Mouse (Mus musculus): ENCODE data around the gene Ptcd3. TPM values are rescaled to one million over a fixed set of nuclear protein-coding genes. Genes with fewer than 3 reads are reported as not detected.

The Ptcd3 gene
- total RNA-seq (2014; rRNA removed) (59.6 and 64.9 TPM in 2 replicates), polyA plus RNA-seq (2015; fragmentation: Nextera tagmentation; extraction: Ambion mirVana) (57.9 and 58.4 TPM in 2 replicates)

GRCm38 (mm10) chr6:71908481-71909381, at the start of gene Ptcd3, which contains the start of gene Polr1a:
Gene Ptcd3 (minus strand): TSS chr6:71908750.
Gene Polr1a (plus strand): TSS chr6:71909053.
- peaks cover 3% of the 10 kb centered on the region; the same call in 1 of the 2 replicates for H3K4me1 ChIP-seq (ENCODE audit: insufficient read depth, low read length)
- under 1% methylated on average over 58 of the region's 58 CpGs for WGBS
- DNase-seq (ENCODE audit: low spot score) (peak; percentile 93), ATAC-seq (ENCODE audit: low FRiP score) (peak; percentile 94)
- H3K9ac ChIP-seq (replicated peaks; ENCODE audit: low read length, poor library complexity, severe bottlenecking): peak within 1 kb of the TSS; percentile 59
- no peaks in the 10 kb centered on the region for H3K9me3 ChIP-seq (ENCODE audit: low read length)
- peak within 1 kb of the TSS; percentile 72 for H3K4me2 ChIP-seq (ENCODE audit: low read depth, low read length, poor library complexity, severe bottlenecking)
- peak within 1 kb of the TSS; percentile 66 for H3K27ac ChIP-seq (ENCODE audit: low read depth, low read length)
- no peaks in the 10 kb centered on the region for H3K27me3 ChIP-seq (ENCODE audit: insufficient read depth, low read length)
- TF ChIP-seq CTCF (IDR thresholded peaks at IDR 0.05): no peak
- peaks cover 19% of the 10 kb centered on the region for H3K36me3 ChIP-seq (ENCODE audit: insufficient read depth, low read length)
- H3K4me3 ChIP-seq (ENCODE audit: low read depth, low read length): peak within 1 kb of the TSS; percentile 78

DNA sequence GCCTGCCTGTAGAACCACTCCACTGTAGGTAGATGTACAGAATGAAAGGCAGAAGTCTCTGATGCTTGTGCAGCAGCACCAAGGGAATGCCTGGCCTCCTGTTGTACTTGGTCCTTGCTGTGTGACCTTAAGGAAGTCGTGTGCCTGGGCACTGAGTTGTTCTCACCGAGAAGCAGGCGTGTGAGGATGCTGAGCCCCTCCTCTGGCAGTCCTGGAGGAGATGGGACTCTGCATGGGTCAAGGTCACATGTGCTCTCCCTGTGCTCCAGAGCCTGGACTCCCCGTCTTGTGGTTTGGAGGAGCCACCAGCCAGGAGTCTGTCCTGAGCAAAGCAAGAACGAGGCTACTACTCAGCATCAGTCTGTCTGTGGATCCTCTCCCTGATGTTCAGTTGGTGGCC, 42.6 kb upstream of the Ptcd3 start:
- Histone ChIP-seq H3K9me3 (ENCODE audit: low read length) (no peaks in the 10 kb centered on the region), H3K4me3 (ENCODE audit: low read depth, low read length) (no peak overlapping the region), H3K4me1 (ENCODE audit: insufficient read depth, low read length) (no peaks in the 10 kb centered on the region), H3K4me2 (ENCODE audit: low read depth, low read length, poor library complexity, severe bottlenecking) (no peak overlapping the region), H3K27me3 (ENCODE audit: insufficient read depth, low read length) (no peaks in the 10 kb centered on the region), H3K36me3 (ENCODE audit: insufficient read depth, low read length) (peaks cover 50% of the 10 kb centered on the region), H3K9ac (replicated peaks; ENCODE audit: low read length, poor library complexity, severe bottlenecking) (no peak overlapping the region), H3K27ac (ENCODE audit: low read depth, low read length) (no peak overlapping the region)
- WGBS: 92% methylated on average over 5 of the region's 5 CpGs
- TF ChIP-seq CTCF (IDR thresholded peaks at IDR 0.05): no peak
- ATAC-seq (ENCODE audit: low FRiP score) (no peak), DNase-seq (ENCODE audit: low spot score) (no peak)

DNA sequence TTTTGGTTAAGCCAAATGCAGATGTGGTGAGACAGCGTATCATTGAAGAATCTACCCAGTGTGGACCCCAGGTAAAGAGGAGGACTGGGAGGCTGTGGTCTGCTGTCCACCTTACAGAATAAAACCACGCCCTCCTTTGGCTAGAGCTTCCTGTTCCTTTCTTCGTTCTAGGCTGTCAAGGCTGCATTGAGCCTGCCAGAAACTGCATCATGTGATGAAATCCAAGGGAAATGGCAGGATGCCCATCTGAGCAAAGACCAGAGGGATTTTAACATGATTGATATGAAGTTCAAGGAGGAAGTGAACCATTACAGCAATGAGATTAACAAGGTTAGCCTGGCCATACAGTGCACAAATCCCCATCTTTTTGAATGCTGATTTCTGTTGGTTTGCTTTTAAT, 42.0 kb upstream of the Ptcd3 start:
- Histone ChIP-seq H3K27ac (ENCODE audit: low read depth, low read length) (no peak overlapping the region), H3K4me1 (ENCODE audit: insufficient read depth, low read length) (no peaks in the 10 kb centered on the region), H3K9me3 (ENCODE audit: low read length) (no peaks in the 10 kb centered on the region), H3K4me3 (ENCODE audit: low read depth, low read length) (no peak overlapping the region), H3K9ac (replicated peaks; ENCODE audit: low read length, poor library complexity, severe bottlenecking) (no peak overlapping the region), H3K4me2 (ENCODE audit: low read depth, low read length, poor library complexity, severe bottlenecking) (no peak overlapping the region), H3K27me3 (ENCODE audit: insufficient read depth, low read length) (no peaks in the 10 kb centered on the region), H3K36me3 (ENCODE audit: insufficient read depth, low read length) (peaks cover 50% of the 10 kb centered on the region)
- DNase-seq (ENCODE audit: low spot score): peak; percentile 23
- no peak for TF ChIP-seq CTCF (IDR thresholded peaks at IDR 0.05)
- 84% methylated on average over 3 of the region's 3 CpGs for WGBS
- no peak for ATAC-seq (ENCODE audit: low FRiP score)

GRCm38 (mm10) chr6:71949721-71950120, 41.2 kb upstream of the Ptcd3 start:
- no peak overlapping the region for H3K4me2 ChIP-seq (ENCODE audit: low read depth, low read length, poor library complexity, severe bottlenecking)
- no peak for ATAC-seq (ENCODE audit: low FRiP score)
- H3K27ac ChIP-seq (ENCODE audit: low read depth, low read length): no peak overlapping the region
- H3K27me3 ChIP-seq (ENCODE audit: insufficient read depth, low read length): no peaks in the 10 kb centered on the region
- no peak overlapping the region for H3K9ac ChIP-seq (replicated peaks; ENCODE audit: low read length, poor library complexity, severe bottlenecking)
- no peak for DNase-seq (ENCODE audit: low spot score)
- H3K4me1 ChIP-seq (ENCODE audit: insufficient read depth, low read length): no peaks in the 10 kb centered on the region
- TF ChIP-seq CTCF (IDR thresholded peaks at IDR 0.05): no peak
- no peaks in the 10 kb centered on the region for H3K9me3 ChIP-seq (ENCODE audit: low read length)
- H3K36me3 ChIP-seq (ENCODE audit: insufficient read depth, low read length): peaks cover 46% of the 10 kb centered on the region
- 87% methylated on average over 3 of the region's 3 CpGs for WGBS
- H3K4me3 ChIP-seq (ENCODE audit: low read depth, low read length): no peak overlapping the region

DNA sequence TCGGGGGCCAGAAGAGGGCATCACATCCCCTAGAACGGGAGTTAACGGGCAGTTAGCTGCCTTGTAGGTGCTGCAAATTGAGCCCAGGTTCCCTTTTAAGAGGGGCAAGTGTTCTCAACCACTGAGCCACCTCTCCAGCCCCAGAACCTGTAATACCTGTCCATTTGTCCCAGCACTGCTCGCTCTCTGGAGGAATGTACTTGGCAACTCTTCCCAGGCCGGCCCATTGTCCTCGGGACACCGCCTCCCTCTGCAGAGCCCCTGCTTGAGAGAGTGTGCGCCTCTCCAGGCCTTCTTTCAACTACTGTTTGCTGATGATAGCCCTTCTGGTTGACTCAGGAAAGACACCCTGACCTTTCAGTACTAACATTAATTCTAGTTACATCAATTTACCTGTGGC, 37.6 kb upstream of the Ptcd3 start:
- 93% methylated on average over 8 of the region's 8 CpGs for WGBS
- ATAC-seq (ENCODE audit: low FRiP score) (no peak), DNase-seq (ENCODE audit: low spot score) (no peak)
- Histone ChIP-seq H3K4me3 (ENCODE audit: low read depth, low read length) (no peak overlapping the region), H3K27ac (ENCODE audit: low read depth, low read length) (no peak overlapping the region), H3K4me2 (ENCODE audit: low read depth, low read length, poor library complexity, severe bottlenecking) (no peak overlapping the region), H3K36me3 (ENCODE audit: insufficient read depth, low read length) (peaks cover 31% of the 10 kb centered on the region), H3K9me3 (ENCODE audit: low read length) (no peaks in the 10 kb centered on the region), H3K27me3 (ENCODE audit: insufficient read depth, low read length) (no peaks in the 10 kb centered on the region), H3K9ac (replicated peaks; ENCODE audit: low read length, poor library complexity, severe bottlenecking) (no peak overlapping the region), H3K4me1 (ENCODE audit: insufficient read depth, low read length) (no peaks in the 10 kb centered on the region)
- TF ChIP-seq CTCF (IDR thresholded peaks at IDR 0.05): 0 out of 2 replicates have a peak, but pooled peaks have one; percentile 15

DNA sequence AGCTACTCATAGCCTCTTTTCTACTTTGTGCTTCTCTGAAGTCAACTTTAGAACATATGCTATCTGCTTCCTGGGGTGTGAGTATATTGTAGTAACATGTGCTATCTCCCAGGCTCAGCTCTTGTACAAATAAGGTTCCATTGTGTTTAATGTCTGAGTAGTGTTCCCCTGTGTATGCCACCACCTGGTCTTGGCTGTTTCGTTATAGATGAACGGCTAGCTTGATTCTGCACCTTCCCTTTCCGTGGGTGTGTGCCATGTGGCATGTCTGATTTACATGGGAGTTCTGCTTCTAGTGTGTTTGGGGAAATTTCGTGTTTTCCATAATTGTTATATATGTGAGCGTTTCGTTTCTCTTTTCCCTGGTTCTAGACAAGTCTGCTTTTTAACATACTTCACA, 36.6 kb upstream of the Ptcd3 start:
- H3K4me2 ChIP-seq (ENCODE audit: low read depth, low read length, poor library complexity, severe bottlenecking): no peak overlapping the region
- H3K27ac ChIP-seq (ENCODE audit: low read depth, low read length): no peak overlapping the region
- H3K9me3 ChIP-seq (ENCODE audit: low read length): no peaks in the 10 kb centered on the region
- H3K36me3 ChIP-seq (ENCODE audit: insufficient read depth, low read length): peaks cover 27% of the 10 kb centered on the region
- DNase-seq (ENCODE audit: low spot score) (no peak), ATAC-seq (ENCODE audit: low FRiP score) (no peak)
- TF ChIP-seq CTCF (IDR thresholded peaks at IDR 0.05): no peak
- H3K9ac ChIP-seq (replicated peaks; ENCODE audit: low read length, poor library complexity, severe bottlenecking): no peak overlapping the region
- WGBS: 93% methylated on average over 6 of the region's 6 CpGs
- no peak overlapping the region for H3K4me3 ChIP-seq (ENCODE audit: low read depth, low read length)
- H3K27me3 ChIP-seq (ENCODE audit: insufficient read depth, low read length): no peaks in the 10 kb centered on the region
- H3K4me1 ChIP-seq (ENCODE audit: insufficient read depth, low read length): no peaks in the 10 kb centered on the region

All from midbrain, postnatal 0 days (tissue).